Mouse (Mus musculus) testis, postnatal 14 days (tissue): Measurements from ENCODE around the gene Mgmt.

ENCODE experiments used
- DNase-seq: peaks from one replicate; pipeline ENCODE4 v3.0.0; 2021; ENCODE audit warnings: low spot score

Mgmt gene

DNA sequence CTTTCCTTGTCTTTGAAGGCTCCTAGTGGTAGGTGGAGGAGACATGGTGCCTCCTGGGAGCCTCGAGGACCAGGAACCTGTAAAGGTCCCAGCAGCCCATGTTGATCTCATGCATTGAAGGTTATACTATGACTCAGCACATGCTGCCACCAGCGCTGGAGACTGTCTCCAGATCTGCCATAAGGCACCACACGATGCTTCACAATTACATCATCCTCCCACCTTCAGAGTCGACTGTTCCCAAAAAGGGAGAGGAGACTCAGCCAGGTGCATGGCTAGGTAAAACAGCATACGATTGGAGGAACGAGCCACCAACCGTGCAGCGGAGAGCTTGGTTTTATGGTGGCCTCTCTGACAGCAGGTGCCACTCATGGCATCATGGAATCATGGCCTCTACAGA lies 234.3 kb downstream of the Mgmt start:
- DNase-seq = no peak

DNA sequence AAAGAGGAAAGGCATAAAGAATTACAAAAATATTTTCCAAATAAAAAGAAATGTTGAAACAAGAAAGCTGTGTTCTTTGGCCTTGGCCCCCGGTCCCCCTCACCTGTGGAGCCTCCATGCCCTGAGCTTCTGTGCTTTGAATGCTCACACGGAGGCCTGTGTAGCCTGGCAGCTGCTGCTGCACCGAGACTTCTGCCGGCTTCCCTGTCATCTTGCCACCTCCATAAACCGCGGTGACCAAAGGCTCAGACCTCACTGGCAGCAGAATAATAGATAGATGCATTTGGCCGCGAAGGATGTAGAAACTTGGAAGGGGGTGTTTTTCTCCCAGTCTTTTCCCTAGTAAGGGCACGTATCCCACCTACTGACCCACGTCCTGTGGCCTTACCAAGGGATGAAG lies 235.8 kb downstream of the Mgmt start:
- DNase-seq = no peak

DNA sequence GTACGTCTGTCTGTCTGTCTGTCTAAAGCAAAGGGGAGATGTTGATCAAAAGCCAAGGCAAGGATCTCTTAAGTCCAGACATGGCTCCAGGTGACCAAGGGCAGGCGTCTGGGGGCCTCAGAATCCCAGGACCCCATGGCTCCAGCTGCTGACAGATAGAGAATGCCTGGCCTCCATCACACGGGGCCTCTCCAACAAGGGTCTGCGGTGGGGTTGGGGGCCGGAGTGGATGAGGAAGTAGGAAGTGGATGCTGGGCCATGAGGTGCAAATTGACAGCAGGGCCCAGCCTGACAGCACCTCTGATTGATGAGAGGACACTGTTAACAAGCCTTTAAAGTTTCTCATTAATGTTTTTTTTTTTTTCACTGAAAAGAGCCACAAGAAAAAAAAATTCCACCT lies 237.5 kb downstream of the Mgmt start:
- no peak for DNase-seq

DNA sequence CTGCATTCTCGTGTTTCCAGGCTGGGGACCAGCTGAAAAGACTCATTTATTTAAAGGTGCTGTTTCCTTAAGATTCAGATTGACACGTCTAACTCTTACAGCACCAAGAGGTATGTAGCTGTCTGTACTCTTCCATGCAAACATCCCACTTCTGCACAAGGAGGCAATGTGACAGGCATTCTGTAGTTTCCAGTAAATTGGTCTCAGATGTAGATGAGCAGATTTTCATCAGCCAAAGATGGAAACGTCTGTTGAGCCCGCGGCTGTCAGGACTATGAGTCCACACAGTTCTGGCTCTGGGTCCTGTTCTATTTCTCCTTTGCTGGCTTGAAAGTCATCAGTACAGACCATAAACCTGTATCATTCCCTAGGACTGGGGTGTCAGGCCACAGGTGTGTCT lies 243.7 kb downstream of the Mgmt start:
- no peak for DNase-seq

DNA sequence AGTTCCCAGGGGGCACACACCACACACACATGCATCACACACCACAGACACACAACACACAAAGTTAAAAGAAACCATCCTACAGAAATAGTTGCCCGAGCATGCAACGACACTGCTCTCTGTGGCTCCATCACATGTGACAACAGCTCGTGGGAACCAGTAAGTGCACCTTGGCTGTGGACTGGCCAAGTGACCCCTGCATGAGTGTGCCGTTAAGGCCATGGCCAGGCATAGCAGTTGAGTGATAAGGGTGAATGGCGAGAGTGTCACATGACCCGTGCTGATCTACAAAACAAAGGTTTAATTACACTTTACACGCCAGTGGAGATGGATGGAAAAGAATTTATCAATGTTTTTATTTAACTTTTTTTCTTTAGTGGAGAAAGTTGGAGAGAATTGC lies 245.9 kb downstream of the Mgmt start:
- DNase-seq = no peak

DNA sequence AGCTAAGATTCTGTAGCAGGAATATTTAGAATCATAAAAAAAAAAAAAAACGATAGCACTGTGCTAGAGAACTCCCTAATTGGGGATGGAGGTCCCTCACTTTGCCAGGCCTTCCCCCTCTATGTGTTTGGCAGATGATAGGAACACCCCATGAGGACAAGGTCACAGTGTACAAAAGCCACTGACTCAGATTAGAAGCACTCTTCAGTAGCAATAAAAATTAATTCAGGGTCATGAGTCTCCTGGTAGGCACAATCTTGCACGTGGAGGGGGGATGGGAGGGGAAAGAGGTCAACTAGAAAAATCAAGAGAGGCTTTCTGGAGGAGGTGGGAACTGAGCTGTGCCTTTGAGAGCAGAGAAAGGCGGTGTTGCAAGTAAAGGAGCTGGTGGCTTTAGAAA lies 247.0 kb downstream of the Mgmt start:
- DNase-seq = no peak

DNA sequence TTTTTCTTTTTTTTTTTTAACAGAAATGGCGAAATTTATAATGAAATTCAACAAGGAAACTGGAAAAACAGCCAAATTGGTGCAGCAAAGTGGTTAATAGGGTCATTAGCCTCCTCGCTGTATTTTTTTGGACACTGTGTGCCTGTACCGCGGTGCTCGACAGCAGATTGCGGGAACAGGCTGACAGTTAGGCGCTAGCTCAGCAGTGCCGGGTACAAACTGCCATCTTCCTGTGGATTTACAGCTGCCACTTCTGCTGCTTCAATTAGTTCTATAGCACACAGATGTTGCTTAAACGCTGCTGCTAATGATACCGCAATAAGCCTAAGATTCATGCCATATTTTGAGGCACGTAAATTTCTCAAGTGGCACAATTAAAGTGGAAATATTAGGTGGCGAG lies 252.7 kb downstream of the Mgmt start:
- no peak for DNase-seq

DNA sequence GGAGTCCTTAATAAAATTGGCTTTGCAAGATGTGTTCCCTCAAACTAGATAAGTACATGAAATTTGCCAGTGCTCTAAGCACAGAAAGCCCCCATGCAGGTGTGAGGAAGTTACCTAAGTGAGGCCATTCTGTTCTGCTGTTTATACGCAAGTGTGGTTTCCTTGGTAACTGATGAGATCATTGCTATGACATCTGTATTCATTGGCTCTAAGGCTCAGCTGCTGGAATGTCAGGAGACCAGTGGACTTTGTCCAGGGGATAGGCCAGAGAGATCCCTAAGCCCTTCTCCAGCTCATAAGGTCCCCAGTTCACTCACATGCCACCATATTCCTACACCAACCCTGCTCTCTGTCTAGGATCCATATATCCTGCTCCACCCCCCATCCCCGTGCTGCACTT lies 257.4 kb downstream of the Mgmt start:
- no peak for DNase-seq

DNA sequence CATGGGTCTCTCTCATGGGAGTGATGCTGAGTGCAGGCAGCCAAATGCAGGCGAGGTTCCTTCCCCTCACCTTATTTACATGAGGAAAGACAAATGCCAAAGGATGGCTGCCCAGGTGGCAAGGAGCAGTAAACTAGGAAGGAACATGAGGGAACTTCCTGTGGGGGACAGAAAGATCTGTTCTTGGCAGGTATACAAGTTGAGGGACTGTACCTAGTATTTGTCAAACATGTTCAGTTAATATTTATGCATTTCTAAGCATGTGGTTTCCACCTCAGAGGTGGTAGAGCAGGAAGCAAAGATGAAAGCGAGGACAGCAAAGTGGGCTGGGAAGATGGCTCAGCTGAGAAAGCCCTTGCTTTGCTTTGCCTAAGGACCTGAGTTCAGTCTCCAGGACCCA lies 260.2 kb downstream of the Mgmt start:
- no peak for DNase-seq

DNA sequence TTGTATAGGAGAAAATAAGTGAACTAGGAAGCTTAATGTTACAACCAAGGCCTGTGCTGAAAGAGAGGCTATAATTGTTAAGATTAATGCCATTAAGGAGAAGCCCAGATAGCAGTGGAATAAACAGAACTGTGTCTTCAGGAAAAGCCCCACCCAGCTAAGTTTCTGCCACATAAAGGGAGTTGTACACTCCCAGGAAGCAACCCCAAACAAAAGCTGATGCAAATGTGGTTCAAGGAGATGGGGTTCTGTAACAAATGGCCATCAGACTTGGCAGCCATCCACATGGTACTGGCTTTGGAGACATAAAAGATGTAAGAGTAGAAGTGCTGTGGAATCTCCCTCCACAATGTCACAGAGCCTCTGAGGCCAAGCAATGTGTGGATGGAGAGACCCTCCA lies 264.7 kb downstream of the Mgmt start:
- DNase-seq = no peak

DNA sequence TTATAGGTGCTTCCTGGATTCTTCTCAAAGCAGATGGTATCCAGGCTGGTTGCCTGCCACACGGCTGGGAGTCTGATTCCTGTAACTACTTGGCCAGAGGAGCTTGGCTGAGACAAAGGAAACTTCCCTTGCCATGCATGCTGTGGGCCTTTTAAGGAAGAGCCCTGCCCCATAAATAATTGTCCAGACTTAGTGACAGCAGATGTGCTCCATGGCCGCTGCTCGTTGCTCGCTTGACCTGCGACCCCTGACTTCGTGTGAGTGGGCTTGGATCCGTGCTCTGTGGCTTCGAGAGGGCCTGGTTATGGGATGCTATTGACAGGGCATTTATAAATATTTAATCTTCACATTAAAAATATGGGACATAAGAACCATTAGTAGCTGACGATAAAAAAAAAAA lies 277.9 kb downstream of the Mgmt start:
- no peak for DNase-seq
